Mouse (Mus musculus) spleen, adult 18-20 months (tissue): ENCODE data around the gene Gnpat.
"Not testable (repeated sequence)": the region's sequence is repeated elsewhere in the genome, so short reads cannot be mapped to it uniquely, and the experiment has no call there.

ENCODE experiments used
- DNase-seq, 2 experiments: peaks; one replicate each; pipeline ENCODE4 v3.0.0; 2022; ENCODE audit warnings: mixed read lengths in 2 of 2

The Gnpat gene

GRCm38 (mm10) chr8:124862321-124863162 is at the start of gene Gnpat, which contains the start of gene 2810004N23Rik:
TSS of gene Gnpat (plus strand) at chr8:124863033.
TSS of gene 2810004N23Rik (minus strand) at chr8:124863120.
- peak; percentile 83 to 95 for DNase-seq

DNA sequence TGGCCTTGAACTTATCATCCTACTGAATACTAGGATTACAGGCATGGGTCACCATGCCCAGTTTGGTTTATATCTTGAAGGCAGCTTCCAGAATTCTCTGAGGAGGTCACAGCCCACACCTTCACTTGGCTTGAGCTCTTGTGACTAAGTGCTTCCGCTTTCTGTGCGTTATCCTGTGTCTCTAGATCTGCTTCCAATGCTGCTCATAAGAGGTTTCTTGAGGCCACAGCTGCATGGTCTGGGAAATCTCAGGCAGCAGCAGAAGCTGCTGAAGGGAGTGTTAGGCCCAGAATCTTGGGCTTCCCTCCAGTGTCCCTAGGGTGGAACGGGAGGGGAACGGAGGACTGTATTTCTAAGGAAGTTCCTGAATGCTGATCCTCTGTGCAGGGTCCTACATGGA is 49.5 kb upstream of the Gnpat start:
- no peak for DNase-seq

DNA sequence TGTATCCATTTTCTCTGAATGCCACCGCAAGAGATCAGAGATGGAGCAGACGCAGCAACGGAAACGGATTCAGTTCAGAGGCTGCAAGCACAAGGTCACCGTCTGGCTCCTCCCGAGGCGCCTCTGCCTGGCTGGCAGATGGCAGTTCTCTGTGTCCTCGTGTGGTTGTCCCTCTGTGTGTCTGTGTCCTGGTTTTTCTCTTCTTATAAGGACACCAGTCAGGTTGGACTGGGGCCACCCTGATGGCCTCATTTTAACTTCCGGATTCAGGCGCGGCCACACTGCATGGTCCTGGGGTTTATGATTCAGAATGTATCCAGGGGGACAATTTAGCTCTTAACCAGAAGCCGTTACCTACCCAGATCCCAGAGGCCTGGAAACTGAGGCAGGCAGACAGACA is 47.0 kb upstream of the Gnpat start:
- no peak for DNase-seq

GRCm38 (mm10) chr8:124816866-124817265 is 46.0 kb upstream of the Gnpat start:
- no peak for DNase-seq

- no peak for DNase-seq
These were observed 45.5 kb upstream of the Gnpat start for GRCm38 (mm10) chr8:124817361-124817760.

DNA sequence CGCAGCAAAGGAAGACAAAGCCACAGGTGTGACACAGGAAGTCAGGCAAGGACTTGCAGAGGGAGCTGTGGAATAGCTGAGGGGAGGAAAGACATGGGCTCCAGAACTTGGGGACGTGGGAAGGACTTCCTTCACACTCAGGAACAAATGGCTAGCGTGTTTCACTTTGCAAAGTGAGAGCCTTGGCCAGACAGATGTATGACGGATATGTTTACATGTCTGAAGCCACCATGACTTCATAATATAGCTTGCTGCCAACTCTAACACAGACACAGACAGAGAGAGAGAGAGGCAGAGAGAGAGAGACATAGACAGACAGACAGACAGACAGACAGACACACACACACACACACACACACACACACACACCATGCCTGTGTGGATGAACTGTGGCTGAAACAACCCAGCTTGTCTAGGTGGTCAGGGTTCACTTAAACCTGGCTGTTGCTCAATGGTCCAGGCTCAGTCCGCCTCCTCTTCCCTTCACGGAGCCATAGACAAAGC is 43.2 kb upstream of the Gnpat start:
- DNase-seq = no peak

DNA sequence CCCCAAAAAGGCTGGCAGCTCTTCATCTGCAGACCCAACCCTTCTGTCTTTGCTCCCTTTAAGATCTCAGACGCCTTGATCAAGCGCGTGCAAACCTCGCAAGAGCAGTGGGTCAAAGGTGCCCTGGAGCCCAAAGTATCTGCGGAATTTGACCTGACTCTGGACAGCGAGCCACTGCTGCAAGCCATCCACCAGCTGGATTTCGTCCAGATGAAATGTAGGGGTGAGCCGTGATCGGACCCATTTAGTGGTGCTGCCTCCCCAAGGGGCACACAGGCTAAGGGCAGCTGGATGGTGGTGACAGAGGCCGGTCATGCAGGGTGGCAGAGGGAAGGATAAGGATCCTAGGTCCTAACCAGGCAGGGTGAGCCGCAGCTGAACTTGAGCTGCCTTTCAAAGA is 42.7 kb upstream of the Gnpat start:
- no peak for DNase-seq

DNA sequence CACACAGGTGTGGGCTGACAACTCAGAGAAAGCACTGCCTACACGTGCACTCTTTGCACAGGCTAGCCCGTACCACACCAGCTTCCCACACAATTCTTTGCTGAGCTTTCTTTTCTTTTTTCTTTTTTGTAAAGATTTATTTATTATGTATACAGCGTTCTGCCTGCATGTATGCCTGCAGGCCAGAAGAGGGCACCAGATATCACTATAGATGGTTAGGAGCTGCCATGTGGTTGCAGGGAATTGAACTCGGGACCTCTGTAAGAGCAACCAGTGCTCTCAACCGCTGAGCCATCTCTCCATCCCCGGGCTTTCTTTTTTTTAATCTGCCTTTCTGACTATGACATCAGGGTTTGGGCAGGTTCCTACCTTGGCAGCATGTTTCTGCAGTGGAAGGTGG is 39.3 kb upstream of the Gnpat start:
- no peak for DNase-seq

DNA sequence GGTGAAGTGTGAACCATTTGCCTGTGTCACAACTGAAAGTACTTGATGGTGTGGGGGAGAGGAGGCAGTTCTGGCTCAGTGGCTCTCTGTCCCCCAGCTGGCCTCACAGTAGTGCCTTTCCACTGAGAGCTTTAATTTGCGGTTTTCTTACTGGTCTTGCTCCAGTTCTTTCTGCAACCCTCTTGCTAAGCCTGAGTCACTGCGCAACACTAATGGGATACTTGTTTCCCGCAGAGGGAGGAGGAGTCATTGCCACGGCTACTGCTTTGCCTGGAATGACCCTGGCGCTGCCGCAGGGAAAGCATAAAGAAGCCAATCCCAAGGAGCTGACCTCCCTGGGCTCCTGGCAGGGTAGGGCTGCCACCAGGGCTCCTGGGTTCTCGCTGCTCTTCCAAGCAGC is 36.2 kb upstream of the Gnpat start:
- DNase-seq = no peak

- DNase-seq = peak in 1 of 2 experiments; percentile 40
These were observed 35.4 kb upstream of the Gnpat start for GRCm38 (mm10) chr8:124827387-124827786.

DNA sequence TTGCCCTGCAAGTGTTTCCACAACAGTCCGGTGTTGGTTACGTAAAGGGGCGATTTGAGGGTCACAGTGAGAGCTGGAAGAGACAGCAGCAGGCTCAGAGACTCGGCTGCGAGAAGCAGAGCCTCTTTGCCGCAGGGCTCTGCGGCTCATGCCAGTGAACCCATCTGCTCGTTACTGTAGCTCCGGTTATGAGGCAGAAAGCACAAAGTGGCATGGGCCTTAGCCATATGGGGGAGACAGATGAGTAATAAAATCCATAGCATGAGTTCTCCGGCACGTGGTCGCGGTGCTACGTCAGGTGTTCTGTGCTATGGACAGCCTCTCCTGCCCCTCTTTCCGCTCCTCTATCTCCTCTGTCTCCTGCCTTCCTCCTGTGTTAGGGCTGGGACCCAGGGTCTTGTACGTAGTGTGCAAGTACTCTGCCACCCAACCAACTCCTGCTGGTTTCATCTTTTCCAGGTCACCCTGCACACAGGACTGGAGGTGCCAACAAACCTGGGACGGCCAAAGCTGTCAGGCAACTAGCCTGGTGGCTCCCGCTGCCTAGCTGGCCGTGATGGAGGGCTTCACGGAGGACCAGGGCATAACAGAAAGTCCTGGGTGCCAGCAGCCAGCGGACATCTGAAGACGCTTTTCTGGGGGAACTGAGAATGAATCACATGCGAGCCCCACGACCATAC is 34.1 kb upstream of the Gnpat start:
- no peak for DNase-seq

DNA sequence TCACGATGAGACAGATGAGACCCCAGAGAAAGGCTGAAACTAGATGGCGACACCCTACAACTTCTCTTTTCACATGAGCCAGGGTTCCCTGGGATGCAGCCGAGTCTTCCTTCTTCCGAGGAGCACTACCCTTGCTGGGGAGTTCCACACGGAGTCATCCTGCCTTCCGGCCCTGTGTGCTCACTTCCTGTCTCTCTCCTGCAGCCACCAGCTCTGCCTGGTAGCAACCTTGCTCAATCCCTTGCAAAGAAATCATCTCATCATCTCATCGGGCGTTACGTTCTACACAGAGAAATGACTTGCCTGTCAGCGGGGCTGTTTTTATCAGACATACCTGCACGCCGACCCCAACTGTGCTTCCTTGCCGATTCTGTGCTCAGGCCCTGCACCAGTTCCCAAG is 32.8 kb upstream of the Gnpat start:
- DNase-seq = no peak

DNA sequence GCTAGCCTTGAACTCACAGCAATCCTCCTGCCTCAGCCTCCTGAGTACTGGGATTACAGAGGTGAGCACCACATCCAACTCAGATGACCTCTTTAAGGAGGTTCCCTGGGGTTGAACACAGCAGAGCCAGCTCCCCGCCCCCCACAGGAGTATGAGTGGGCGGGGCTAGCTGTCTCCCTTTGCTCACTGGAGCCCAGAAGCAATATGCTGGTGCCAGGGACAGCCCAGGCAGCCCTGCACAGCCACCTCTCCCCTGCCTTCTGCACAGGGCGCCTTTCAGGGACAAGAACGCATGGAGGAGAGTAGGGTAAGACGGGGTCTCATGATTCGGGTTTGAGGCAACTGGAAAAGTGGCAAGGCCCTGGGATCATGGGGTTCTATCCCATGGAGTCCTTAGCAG is 31.3 kb upstream of the Gnpat start:
- DNase-seq = no peak

DNA sequence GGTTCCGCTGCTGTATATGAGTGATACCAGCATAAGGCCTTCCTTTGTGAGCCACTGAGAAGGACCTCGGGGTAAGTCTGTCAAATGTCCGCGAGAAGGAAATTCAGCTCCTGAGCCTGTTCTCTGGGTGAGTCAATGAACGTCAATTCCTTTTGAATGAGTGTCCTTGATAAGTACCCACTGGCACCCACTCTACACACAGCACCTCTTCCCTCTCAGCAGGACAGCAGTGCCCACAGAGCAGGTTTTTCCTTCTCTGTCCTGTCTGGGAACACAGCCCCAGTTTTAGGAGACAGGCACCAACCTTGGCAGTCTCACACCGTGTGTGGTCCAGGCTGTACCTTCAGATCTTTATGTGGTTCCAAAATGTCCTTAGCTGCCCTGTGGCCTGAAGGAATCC is 30.9 kb upstream of the Gnpat start:
- no peak for DNase-seq

DNA sequence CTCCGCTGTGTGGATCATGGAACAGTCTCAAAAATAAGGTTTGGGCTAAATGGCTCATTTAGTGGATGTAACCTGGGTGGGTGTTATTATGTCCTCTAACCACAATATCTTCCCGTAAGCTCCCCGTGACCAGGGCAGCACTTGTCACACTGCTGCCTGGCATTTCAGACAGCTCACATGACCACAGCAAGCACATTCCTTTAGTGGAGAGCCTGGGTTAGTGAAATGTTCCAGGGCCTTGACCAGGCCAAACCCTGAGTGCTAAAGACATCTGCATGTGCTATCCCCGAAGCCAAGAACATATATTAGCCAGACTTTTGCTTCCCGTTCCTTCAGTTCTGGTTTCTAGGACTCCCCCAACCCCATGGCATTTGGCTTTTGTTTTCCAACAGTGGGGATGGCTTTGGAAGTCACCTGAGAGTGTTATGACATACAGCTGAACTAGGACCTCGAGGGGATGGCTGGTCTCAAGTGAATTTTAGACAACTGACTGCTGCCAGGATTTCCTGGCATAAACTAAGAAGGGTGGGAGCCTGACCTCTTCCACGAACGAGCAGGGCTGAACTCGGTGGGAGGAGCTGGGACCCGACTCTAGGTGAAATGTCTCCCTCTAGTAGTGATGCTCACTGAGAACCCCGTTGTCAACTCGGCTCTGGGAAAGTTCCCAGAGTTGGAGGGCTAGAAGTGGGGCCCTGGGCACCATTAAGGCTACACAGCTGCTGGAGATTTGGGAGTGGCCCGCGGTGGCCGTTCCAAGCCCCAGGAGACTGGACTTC is 29.2 kb upstream of the Gnpat start:
- no peak for DNase-seq

DNA sequence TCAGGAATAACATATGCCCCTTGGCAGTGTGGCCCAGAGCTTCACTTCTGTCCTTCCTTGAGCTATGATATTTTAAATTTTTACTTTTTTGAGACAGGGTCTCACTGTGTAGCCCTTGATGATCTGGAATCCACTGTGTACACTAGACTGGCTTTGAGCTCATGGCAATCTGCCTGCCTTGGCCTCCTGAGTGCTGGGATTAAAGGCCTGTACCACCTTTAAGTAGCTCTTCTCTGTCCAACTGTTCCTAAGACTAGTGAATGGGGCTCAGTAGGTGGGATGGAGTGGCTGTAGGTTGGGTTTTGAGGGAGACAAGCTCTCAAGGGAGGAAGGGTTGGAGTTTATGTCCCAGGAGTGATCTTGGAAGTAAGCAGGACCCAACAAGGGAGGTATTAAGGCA is 27.0 kb upstream of the Gnpat start:
- DNase-seq = no peak

GRCm38 (mm10) chr8:124836273-124836672 is 26.6 kb upstream of the Gnpat start:
- DNase-seq = no peak

GRCm38 (mm10) chr8:124836907-124837306 is 25.9 kb upstream of the Gnpat start:
- DNase-seq = no peak

GRCm38 (mm10) chr8:124837956-124838355 is 24.9 kb upstream of the Gnpat start:
- DNase-seq = no peak

DNA sequence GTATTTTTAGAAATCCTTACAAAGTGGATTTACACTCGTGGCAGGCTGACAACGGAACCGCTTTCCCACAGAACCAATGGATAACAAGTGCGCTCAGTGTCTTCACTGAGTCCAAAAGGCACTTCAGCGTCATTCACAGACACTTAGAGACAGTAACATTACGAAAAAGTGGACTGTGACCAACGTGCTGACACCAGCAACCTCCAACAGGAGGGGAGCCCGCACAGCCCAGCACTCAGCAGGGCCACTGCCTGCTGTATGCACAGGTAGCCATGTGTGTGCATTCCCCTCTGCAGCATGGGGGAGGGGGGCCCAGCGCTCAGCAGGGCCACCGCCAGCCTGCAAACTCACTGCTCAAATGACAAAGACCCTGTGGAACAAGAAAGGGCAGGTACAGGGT is 23.5 kb upstream of the Gnpat start:
- DNase-seq = no peak

DNA sequence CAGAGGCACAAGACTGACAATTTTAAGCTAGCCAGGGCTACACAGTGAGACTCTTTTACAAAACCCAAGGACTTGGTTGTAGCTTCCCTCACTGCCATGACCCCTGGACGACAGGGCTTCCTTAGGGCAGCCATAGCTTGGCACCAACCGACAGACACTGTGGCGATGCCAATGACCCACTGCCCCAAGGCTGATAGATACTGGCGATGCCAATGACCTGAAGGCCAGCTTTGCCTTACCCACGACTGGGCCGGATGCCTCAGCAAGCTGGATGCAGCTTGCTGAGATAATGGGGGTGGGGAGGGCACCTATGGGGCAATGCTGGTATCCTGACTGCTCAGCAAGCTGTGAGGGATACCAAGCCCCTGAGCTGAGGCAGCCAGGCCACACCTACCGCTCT is 21.9 kb upstream of the Gnpat start:
- DNase-seq = no peak

- no peak for DNase-seq
These were observed 21.1 kb upstream of the Gnpat start for GRCm38 (mm10) chr8:124841775-124842174.

GRCm38 (mm10) chr8:124842929-124843328 is 19.9 kb upstream of the Gnpat start:
- not testable (repeated sequence) for DNase-seq
